Mouse (Mus musculus) right cerebral cortex, postnatal 10 days (tissue): ENCODE results near the gene Gli3.

Experiments used
- DNase-seq, 2 experiments: peaks; one replicate each; pipeline ENCODE4 v3.0.0; 2021; ENCODE audit warnings: low spot score in 2 of 2

Gene Gli3

GRCm38 (mm10) chr13:15660502-15660901 lies 197.5 kb downstream of the Gli3 start:
- DNase-seq, result no peak

- no peak for DNase-seq
Measured at GRCm38 (mm10) chr13:15662375-15662774, 199.3 kb downstream of the Gli3 start.

- no peak for DNase-seq
Measured at GRCm38 (mm10) chr13:15664580-15665201, 201.7 kb downstream of the Gli3 start.

- DNase-seq, result no peak
Measured at GRCm38 (mm10) chr13:15665514-15665913, 202.5 kb downstream of the Gli3 start.

- no peak for DNase-seq
Measured at GRCm38 (mm10) chr13:15670144-15670961, 207.3 kb downstream of the Gli3 start.

- no peak for DNase-seq
Measured at GRCm38 (mm10) chr13:15670962-15671313, 207.9 kb downstream of the Gli3 start.

GRCm38 (mm10) chr13:15675480-15675879 lies 212.4 kb downstream of the Gli3 start:
- DNase-seq, result no peak

- peak; percentile 24 to 27 for DNase-seq
Measured at GRCm38 (mm10) chr13:15677106-15677760, 214.2 kb downstream of the Gli3 start.

GRCm38 (mm10) chr13:15681530-15681929 lies 218.5 kb downstream of the Gli3 start:
- DNase-seq, result no peak

- no peak for DNase-seq
Measured at GRCm38 (mm10) chr13:15683006-15683405, 220.0 kb downstream of the Gli3 start.

GRCm38 (mm10) chr13:15688074-15688825 lies 225.2 kb downstream of the Gli3 start:
- no peak for DNase-seq

- no peak for DNase-seq
Measured at GRCm38 (mm10) chr13:15688826-15689501, 225.9 kb downstream of the Gli3 start.

- no peak for DNase-seq
Measured at GRCm38 (mm10) chr13:15691751-15692464, 228.9 kb downstream of the Gli3 start.

- DNase-seq, result no peak
Measured at GRCm38 (mm10) chr13:15692465-15692809, 229.4 kb downstream of the Gli3 start.

- DNase-seq, result no peak
Measured at GRCm38 (mm10) chr13:15698284-15698683, 235.2 kb downstream of the Gli3 start.

- no peak for DNase-seq
Measured at GRCm38 (mm10) chr13:15699116-15699515, 236.1 kb downstream of the Gli3 start.

GRCm38 (mm10) chr13:15704669-15705068 lies 241.6 kb downstream of the Gli3 start:
- no peak for DNase-seq

GRCm38 (mm10) chr13:15707481-15707881 lies 244.4 kb downstream of the Gli3 start:
- no peak for DNase-seq

GRCm38 (mm10) chr13:15713486-15713885 lies 250.5 kb downstream of the Gli3 start:
- DNase-seq, result no peak

GRCm38 (mm10) chr13:15714331-15714725 lies 251.3 kb downstream of the Gli3 start:
- DNase-seq, result no peak
